Mouse (Mus musculus) limb, embryonic 10.5 days (tissue): ENCODE measurements around the gene Trappc1. TPM values are rescaled to one million over a fixed set of nuclear protein-coding genes. Genes with fewer than 3 reads are reported as not detected.
A peak's percentile ranks its signal among the peaks of the same experiment; 100 is the strongest.

ENCODE experiments used
- DNase-seq: peaks from one replicate; pipeline ENCODE4 v3.0.0-alpha.2; 2017; ENCODE audit warnings: low spot score
- H3K27ac ChIP-seq: fragments of 300-500 bp; sonication (generic); 2 replicates; pipeline ENCODE4 v1.5.1; 2016; ENCODE audit warnings: mild to moderate bottlenecking
- H3K27me3 ChIP-seq: fragments of 300-500 bp; sonication (generic); 2 replicates; pipeline ENCODE4 v1.6.1; 2016; ENCODE audit warnings: low read depth, mild to moderate bottlenecking; ENCODE audit not compliant: poor library complexity, severe bottlenecking
- H3K36me3 ChIP-seq: fragments of 300-500 bp; sonication (generic); 2 replicates; pipeline ENCODE4 v1.6.1; 2016; ENCODE audit warnings: mild to moderate bottlenecking, moderate library complexity
- H3K4me1 ChIP-seq: fragments of 300-500 bp; sonication (generic); 2 replicates; pipeline ENCODE4 v1.6.1; 2016
- H3K4me3 ChIP-seq: fragments of 300-500 bp; sonication (generic); 2 replicates; pipeline ENCODE4 v1.5.1; 2016; ENCODE audit warnings: mild to moderate bottlenecking, moderate library complexity
- H3K9me3 ChIP-seq: fragments of 300-500 bp; sonication (generic); replicated peaks from 2 replicates; pipeline ENCODE4 v1.6.1; 2016; ENCODE audit warnings: mild to moderate bottlenecking
- WGBS: fragments of 180-500 bp; shearing (Covaris S2); methylation state at CpG from one replicate; pipeline ENCODE4 v1.1.7; 2016; 5-methylcytosine and 5-hydroxymethylcytosine counted together
- polyA plus RNA-seq: library from polyadenylated mRNA; unstranded; fragments of >200 nt; fragmentation: Nextera tagmentation; extraction: Ambion mirVana; gene quantifications from 2 replicates; pipeline ENCODE4 v1.2.1, GENCODE M21; 2016

Trappc1 gene
- polyA plus RNA-seq, 1 experiment from 2014 or later = 144 TPM

DNA sequence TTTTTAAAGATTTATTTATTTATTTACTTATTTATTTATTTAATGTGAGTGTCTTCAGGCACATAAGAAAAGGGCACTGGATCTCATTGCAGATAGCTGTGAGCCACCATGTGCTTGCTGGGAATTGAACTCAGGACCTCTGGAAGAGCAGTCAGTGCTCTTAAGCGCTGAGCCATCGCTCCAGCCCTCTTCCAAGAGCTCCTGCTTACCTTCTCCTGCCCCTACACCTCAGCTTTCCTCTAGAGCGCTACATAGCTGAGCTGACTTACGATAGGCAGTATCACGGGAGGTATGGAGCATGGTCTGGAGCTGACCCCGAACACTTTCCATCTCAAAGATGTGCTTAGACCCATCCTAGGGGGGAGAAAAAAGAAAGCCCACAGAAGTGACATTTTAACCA is 2.2 kb upstream of the Trappc1 start:
- Histone ChIP-seq H3K36me3 (peaks cover 46% of the 10 kb centered on the region), H3K4me3 (peak overlapping the region; percentile 72; the same call in 1 of the 2 replicates), H3K9me3 (no peaks in the 10 kb centered on the region), H3K4me1 (peaks cover 38% of the 10 kb centered on the region), H3K27me3 (peaks cover 5% of the 10 kb centered on the region), H3K27ac (peak overlapping the region; percentile 25; the same call in 1 of the 2 replicates)
- WGBS = 94% methylated on average over 6 of the region's 6 CpGs
- no peak for DNase-seq

DNA sequence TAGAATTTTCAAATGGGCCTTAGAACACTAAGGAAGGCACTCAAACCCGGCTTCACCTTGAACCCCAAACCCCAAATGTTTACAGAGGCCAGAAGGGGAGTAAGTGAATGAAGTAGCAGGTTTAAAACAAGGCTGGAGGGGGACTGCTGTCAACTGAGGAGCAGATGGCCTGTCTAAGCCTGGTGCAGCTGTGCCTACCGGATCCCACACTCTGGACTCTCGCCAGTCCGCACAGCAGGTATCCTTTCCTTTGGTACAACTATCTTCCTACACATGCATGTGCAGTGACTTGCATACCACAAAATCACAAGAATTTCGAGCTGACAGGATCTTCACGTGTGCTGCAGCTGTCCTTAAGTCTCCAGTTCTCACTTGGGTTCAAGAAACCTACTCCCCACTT is 1.8 kb upstream of the Trappc1 start:
- Histone ChIP-seq H3K9me3 (no peaks in the 10 kb centered on the region), H3K4me3 (peak overlapping the region; percentile 72), H3K4me1 (peaks cover 43% of the 10 kb centered on the region), H3K36me3 (peaks cover 42% of the 10 kb centered on the region), H3K27ac (peak overlapping the region; percentile 94; the same call in 1 of the 2 replicates), H3K27me3 (peaks cover 9% of the 10 kb centered on the region)
- no peak for DNase-seq
- WGBS = 87% methylated on average over 6 of the region's 6 CpGs

- DNase-seq = no peak
- peaks cover 48% of the 10 kb centered on the region for H3K4me1 ChIP-seq
- H3K4me3 ChIP-seq = peak overlapping the region; percentile 72
- peaks cover 18% of the 10 kb centered on the region for H3K27me3 ChIP-seq
- WGBS = 36% methylated on average over 18 of the region's 18 CpGs
- no peaks in the 10 kb centered on the region for H3K9me3 ChIP-seq
- peak overlapping the region; percentile 94 for H3K27ac ChIP-seq
- H3K36me3 ChIP-seq = peaks cover 33% of the 10 kb centered on the region
Measured at GRCm38 (mm10) chr11:69322693-69323471, 898 bp upstream of the Trappc1 start.

GRCm38 (mm10) chr11:69324749-69325148 is 969 bp downstream of the Trappc1 start:
- peaks cover 37% of the 10 kb centered on the region for H3K27me3 ChIP-seq
- peaks cover 48% of the 10 kb centered on the region for H3K4me1 ChIP-seq
- WGBS = 81% methylated on average over 6 of the region's 6 CpGs
- peak overlapping the region; percentile 72 for H3K4me3 ChIP-seq
- no peak overlapping the region for H3K27ac ChIP-seq
- no peaks in the 10 kb centered on the region for H3K9me3 ChIP-seq
- H3K36me3 ChIP-seq = peaks cover 14% of the 10 kb centered on the region
- no peak for DNase-seq

DNA sequence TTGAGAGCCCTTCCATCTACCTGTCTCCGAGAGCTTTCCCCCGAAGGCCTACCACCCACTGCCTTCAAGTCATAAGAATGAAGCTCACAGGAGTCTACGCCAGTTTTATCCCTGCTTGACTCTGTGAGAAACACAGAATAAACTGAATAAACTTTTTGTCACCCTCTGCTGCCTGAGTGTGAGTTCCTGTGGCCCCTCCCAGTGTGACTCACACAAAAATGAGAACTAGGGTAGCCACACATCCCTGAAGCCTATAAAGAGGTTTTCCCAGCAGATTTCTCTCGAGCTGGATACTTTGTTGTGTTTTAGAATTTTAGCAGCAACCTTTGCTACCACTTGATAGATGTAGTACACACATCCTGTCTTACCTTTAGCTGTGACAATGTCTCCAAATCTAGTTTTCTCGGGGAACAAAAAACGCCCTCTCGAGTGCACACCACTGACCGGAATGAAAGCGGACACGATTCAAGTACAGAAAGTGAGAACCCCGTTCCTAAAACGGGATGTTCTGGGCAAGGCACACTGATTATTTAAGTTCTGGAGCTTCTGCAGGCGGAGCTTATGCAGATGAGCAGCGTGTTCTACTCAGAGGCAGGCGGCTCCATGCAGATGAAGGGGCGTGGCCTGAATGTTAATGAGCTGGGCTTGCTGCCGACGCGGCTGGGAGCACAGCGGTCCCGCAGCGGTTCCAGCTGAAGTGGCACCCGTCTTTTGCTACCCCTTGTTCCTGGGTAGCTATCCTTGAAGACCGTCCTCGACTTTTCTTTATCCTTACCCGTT is 2.0 kb downstream of the Trappc1 start, which contains the start of gene Kcnab3:
Gene Kcnab3 (plus strand): TSS at position 631 of the 780 bp plus-strand sequence.
- Histone ChIP-seq H3K4me3 (peak within 1 kb of the TSS; percentile 64), H3K27ac (peak within 1 kb of the TSS; percentile 78), H3K9me3 (no peaks in the 10 kb centered on the region), H3K36me3 (peaks cover 4% of the 10 kb centered on the region), H3K4me1 (peaks cover 48% of the 10 kb centered on the region), H3K27me3 (peaks cover 47% of the 10 kb centered on the region)
- 12% methylated on average over 26 of the region's 26 CpGs for WGBS
- peak; percentile 81 for DNase-seq

DNA sequence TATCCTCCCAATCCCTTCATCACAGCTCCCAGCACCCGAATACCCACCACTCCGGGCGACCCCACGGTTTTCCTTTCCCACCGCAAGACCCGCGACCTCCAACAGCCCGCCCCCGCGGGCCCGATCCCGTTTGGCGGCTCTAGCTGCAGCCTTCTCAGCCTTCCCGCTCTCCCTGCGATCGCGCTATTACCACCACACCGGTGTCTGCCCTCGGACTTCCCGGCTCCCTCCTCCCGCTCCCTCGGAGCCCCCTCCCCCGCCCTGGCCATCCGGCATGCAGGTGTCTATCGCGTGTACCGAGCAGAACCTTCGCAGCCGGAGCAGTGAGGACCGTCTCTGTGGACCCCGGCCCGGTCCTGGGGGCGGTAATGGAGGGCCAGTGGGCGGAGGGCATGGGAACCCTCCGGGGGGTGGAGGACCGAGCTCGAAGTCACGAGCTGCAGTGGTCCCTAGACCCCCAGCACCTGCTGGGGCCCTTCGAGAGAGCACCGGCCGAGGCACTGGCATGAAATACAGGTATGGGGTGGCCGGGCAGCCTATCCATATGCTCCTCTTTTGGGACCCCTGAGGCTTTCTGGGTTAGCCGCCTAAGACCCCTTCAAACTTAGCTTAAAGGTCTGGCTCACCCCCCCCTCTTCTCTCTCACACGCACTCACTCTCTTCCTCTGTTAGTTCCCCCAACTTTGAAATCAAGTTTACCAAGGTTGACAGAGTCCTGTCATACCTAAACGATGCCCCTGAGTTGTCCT is 2.8 kb downstream of the Trappc1 start:
- no peak for DNase-seq
- Histone ChIP-seq H3K27me3 (peaks cover 52% of the 10 kb centered on the region), H3K9me3 (no peaks in the 10 kb centered on the region), H3K4me3 (peak overlapping the region; percentile 64), H3K4me1 (peaks cover 55% of the 10 kb centered on the region), H3K36me3 (no peaks in the 10 kb centered on the region), H3K27ac (peak overlapping the region; percentile 78)
- WGBS = under 1% methylated on average over 45 of the region's 45 CpGs

DNA sequence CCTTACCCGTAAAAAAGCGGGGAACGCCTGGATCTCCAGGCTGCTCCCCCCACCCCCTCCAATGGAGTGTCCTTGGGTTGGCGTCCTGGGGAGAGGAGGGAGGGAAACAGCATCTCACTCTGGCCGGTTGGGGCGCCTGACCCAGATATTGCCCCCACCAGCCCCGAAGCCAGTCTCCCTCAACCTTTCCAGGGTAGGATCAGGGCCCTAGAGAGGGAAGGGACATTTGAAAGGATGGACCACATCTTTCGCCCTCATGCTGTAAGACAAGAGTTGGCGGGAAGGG is 3.3 kb downstream of the Trappc1 start:
- WGBS = 9% methylated on average over 9 of the region's 9 CpGs
- no peak overlapping the region for H3K27ac ChIP-seq
- H3K4me3 ChIP-seq = peak overlapping the region; percentile 64
- no peak for DNase-seq
- H3K9me3 ChIP-seq = no peaks in the 10 kb centered on the region
- H3K4me1 ChIP-seq = peaks cover 55% of the 10 kb centered on the region
- H3K27me3 ChIP-seq = peaks cover 52% of the 10 kb centered on the region
- no peaks in the 10 kb centered on the region for H3K36me3 ChIP-seq

GRCm38 (mm10) chr11:69327648-69328047 is 3.9 kb downstream of the Trappc1 start:
- peaks cover 55% of the 10 kb centered on the region for H3K4me1 ChIP-seq
- H3K9me3 ChIP-seq = no peaks in the 10 kb centered on the region
- no peaks in the 10 kb centered on the region for H3K36me3 ChIP-seq
- whole genome bisulfite sequencing = 59% methylated on average over 6 of the region's 6 CpGs
- no peak for DNase-seq
- no peak overlapping the region; the same call in 1 of the 2 replicates for H3K27ac ChIP-seq
- H3K4me3 ChIP-seq = 0 out of 2 replicates have a peak overlapping the region, but pooled peaks have one; percentile 1
- peaks cover 52% of the 10 kb centered on the region for H3K27me3 ChIP-seq

GRCm38 (mm10) chr11:69328517-69328916 is 4.7 kb downstream of the Trappc1 start:
- peaks cover 52% of the 10 kb centered on the region for H3K27me3 ChIP-seq
- no peak for DNase-seq
- H3K4me3 ChIP-seq = no peak overlapping the region
- WGBS = 94% methylated on average over 6 of the region's 6 CpGs
- no peaks in the 10 kb centered on the region for H3K36me3 ChIP-seq
- no peak overlapping the region for H3K27ac ChIP-seq
- no peaks in the 10 kb centered on the region for H3K9me3 ChIP-seq
- peaks cover 58% of the 10 kb centered on the region for H3K4me1 ChIP-seq

- Histone ChIP-seq H3K9me3 (no peaks in the 10 kb centered on the region), H3K4me3 (peak overlapping the region; percentile 60; the same call in 1 of the 2 replicates), H3K27me3 (peaks cover 51% of the 10 kb centered on the region), H3K27ac (peak overlapping the region; percentile 90), H3K36me3 (no peaks in the 10 kb centered on the region), H3K4me1 (peaks cover 53% of the 10 kb centered on the region)
- DNase-seq = no peak
- WGBS = 83% methylated on average over 6 of the region's 6 CpGs
Measured at GRCm38 (mm10) chr11:69331152-69331551, 7.4 kb downstream of the Trappc1 start.

DNA sequence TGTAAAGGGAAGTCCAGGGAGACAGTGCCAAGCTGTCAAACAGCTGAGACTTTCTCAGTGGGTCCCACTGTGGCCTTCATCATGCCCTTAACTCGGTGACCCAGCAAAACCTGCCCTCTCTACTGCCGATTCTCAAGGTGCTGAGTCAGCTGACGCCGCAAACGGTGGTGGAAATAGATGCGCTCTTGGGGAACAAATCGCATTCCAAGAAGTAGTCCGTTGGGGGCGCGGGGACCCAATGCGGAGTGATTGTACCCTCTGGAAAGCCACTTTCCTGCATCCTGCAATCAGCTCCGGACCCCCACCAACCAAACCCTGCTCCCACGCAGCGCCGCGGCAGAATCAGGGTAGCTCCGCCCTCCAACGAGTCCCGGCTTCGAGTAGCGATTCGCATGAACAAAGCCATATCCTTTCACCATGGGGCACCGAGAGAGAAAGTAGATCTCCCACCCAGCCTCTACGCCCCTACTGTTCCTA is 8.2 kb downstream of the Trappc1 start:
- 2% methylated on average over 24 of the region's 24 CpGs for WGBS
- peaks cover 43% of the 10 kb centered on the region for H3K27me3 ChIP-seq
- peak; percentile 86 for DNase-seq

DNA sequence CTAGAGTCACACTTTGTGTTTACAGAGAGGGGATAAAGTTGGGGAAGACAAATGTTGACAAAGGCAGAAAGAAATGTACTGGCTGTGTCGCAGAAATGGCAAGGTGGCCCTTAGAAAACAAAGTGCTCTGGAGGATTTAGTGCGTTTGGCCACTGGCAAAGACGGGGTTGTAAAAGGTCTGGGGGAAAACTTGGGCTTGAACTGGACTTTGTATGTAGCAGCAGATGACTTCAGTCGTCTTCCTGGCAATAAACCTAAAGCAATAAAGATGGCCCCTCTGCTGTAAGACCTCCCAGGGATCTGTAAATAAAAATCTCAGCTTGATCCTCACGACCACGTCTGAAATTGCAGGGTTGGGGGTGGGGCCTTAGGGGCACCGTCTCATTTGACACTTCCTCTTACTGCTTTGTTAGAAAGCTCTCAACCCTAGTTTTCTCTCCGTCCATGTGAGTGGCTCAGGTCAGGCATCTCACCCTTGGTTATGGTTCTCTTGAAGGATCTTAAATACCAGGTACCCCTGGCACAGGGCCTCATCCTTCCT is 9.0 kb downstream of the Trappc1 start:
- peaks cover 34% of the 10 kb centered on the region for H3K27me3 ChIP-seq
- 14% methylated on average over 8 of the region's 8 CpGs for WGBS
- peaks cover 39% of the 10 kb centered on the region for H3K4me1 ChIP-seq
- H3K4me3 ChIP-seq = peak overlapping the region; percentile 60
- no peaks in the 10 kb centered on the region for H3K36me3 ChIP-seq
- H3K9me3 ChIP-seq = no peaks in the 10 kb centered on the region
- DNase-seq = peak; percentile 40
- H3K27ac ChIP-seq = peak overlapping the region; percentile 90

More for the DNA sequence above, 8.2 kb downstream of the Trappc1 start:
- Histone ChIP-seq H3K27ac (peak overlapping the region; percentile 90), H3K4me1 (peaks cover 45% of the 10 kb centered on the region), H3K36me3 (no peaks in the 10 kb centered on the region), H3K4me3 (peak overlapping the region; percentile 60), H3K9me3 (no peaks in the 10 kb centered on the region)
